Mouse (Mus musculus) kidney, postnatal 0 days (tissue): Measurements from ENCODE around the gene Zfp956. TPM values are rescaled to one million over a fixed set of nuclear protein-coding genes. Genes with fewer than 3 reads are reported as not detected.

ENCODE experiments used
- ATAC-seq: fragments of 200-750 bp; cut with Nextera tagmentation; replicated peaks from 2 replicates; pipeline ENCODE4 v1.8.0; 2017; ENCODE audit warnings: low read depth, moderate number of reproducible peaks, moderate TSS enrichment, moderate library complexity; ENCODE audit not compliant: low FRiP score
- DNase-seq: peaks from one replicate; pipeline ENCODE4 v3.0.0-alpha.2; 2016; ENCODE audit warnings: low spot score
- H3K27ac ChIP-seq: fragments of 300-500 bp; sonication (generic); 2 replicates; pipeline ENCODE4 v1.5.1; 2014; ENCODE audit warnings: mild to moderate bottlenecking
- H3K27me3 ChIP-seq: fragments of 300-500 bp; sonication (generic); 2 replicates; pipeline ENCODE4 v1.6.1; 2014; ENCODE audit warnings: low read length, mixed read lengths; ENCODE audit not compliant: insufficient read depth
- H3K36me3 ChIP-seq: fragments of 300-500 bp; sonication (generic); 2 replicates; pipeline ENCODE4 v1.6.1; 2014; ENCODE audit warnings: low read length, mixed read lengths; ENCODE audit not compliant: insufficient read depth
- H3K4me1 ChIP-seq: fragments of 300-500 bp; sonication (generic); replicated peaks from 2 replicates; pipeline ENCODE4 v1.6.1; 2014; ENCODE audit warnings: antibody characterized with exemption, low read length, mixed read lengths; ENCODE audit not compliant: insufficient read depth
- H3K4me2 ChIP-seq: fragments of 300-500 bp; sonication (generic); 2 replicates; pipeline ENCODE4 v1.6.1; 2014; ENCODE audit warnings: mild to moderate bottlenecking, low read length, moderate library complexity, mixed read lengths
- H3K4me3 ChIP-seq: fragments of 300-500 bp; sonication (generic); replicated peaks from 2 replicates; pipeline ENCODE4 v1.5.1; 2014; ENCODE audit warnings: low read depth, low read length
- H3K9ac ChIP-seq: fragments of 300-500 bp; sonication (generic); 2 replicates; pipeline ENCODE4 v1.6.1; 2014; ENCODE audit warnings: low read depth, low read length
- H3K9me3 ChIP-seq: fragments of 300-500 bp; sonication (generic); replicated peaks from 2 replicates; pipeline ENCODE4 v1.6.1; 2016; ENCODE audit warnings: low read length, inconsistent platforms, mixed read lengths
- CTCF ChIP-seq: IDR thresholded peaks from 2 replicates; pipeline ENCODE4 v1.5.1; 2016; ENCODE audit warnings: antibody characterized with exemption, low read depth, mild to moderate bottlenecking, moderate library complexity
- WGBS: fragments of 180-500 bp; shearing (Covaris S2); extraction: QIAGEN DNeasy Blood & Tissue Kit; methylation state at CpG from one replicate; pipeline ENCODE4 v1.1.7; 2014; 5-methylcytosine and 5-hydroxymethylcytosine counted together
- polyA plus RNA-seq: library from polyadenylated mRNA; unstranded; fragments of >200 nt; fragmentation: Nextera tagmentation; extraction: Ambion mirVana; gene quantifications from 2 replicates; pipeline ENCODE4 v1.2.1, GENCODE M21; 2015

The Zfp956 gene
- polyA plus RNA-seq = 6.5 and 6.9 TPM in 2 replicates

- WGBS = under 1% methylated on average over 31 of the region's 31 CpGs
- Histone ChIP-seq H3K4me3 (peak within 1 kb of the TSS; percentile 65), H3K9ac (peak within 1 kb of the TSS; percentile 53), H3K27me3 (no peaks in the 10 kb centered on the region), H3K9me3 (no peaks in the 10 kb centered on the region), H3K4me2 (peak within 1 kb of the TSS; percentile 85), H3K4me1 (0 out of 2 replicates have a peak, but pooled peaks cover 10% of the 10 kb centered on the region), H3K27ac (peak within 1 kb of the TSS; percentile 68; the same call in 1 of the 2 replicates), H3K36me3 (no peaks in the 10 kb centered on the region)
- TF ChIP-seq CTCF = no peak; the same call in 1 of the 2 replicates
- DNase-seq = peak; percentile 95
- peak; percentile 98 for ATAC-seq
Observed at GRCm38 (mm10) chr6:47953191-47953726, at the start of gene Zfp956. Gene Zfp956, plus strand, starts transcription at chr6:47953390.

GRCm38 (mm10) chr6:47903587-47903986 lies 49.6 kb upstream of the Zfp956 start:
- Histone ChIP-seq H3K27ac (no peak overlapping the region), H3K36me3 (peaks cover 45% of the 10 kb centered on the region), H3K9me3 (no peaks in the 10 kb centered on the region), H3K27me3 (no peaks in the 10 kb centered on the region), H3K4me2 (no peak overlapping the region), H3K4me1 (no peaks in the 10 kb centered on the region), H3K4me3 (no peak overlapping the region), H3K9ac (no peak overlapping the region)
- 77% methylated on average over 4 of the region's 4 CpGs for WGBS
- no peak for DNase-seq
- TF ChIP-seq CTCF = no peak
- no peak for ATAC-seq

DNA sequence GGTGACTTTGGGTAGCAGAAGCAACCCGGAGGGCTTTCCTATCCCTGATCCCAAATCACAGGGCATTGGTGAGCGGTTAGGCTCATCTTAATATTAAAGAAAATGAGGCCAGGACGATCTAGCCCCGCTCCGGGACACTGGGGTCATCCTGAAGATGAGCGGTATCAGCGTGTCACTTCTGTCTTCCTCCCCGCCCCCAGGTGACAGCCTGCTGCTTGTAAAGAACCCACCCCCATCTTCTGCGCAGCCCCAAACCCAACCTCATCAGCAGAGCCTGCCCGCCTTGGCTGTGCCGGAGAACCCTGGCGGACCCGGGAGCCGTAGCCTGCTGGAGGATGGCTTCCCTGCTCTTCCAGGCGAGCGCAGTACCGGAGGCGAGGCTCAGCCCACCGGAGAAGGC lies 48.8 kb upstream of the Zfp956 start:
- Histone ChIP-seq H3K27ac (no peak overlapping the region), H3K9ac (no peak overlapping the region), H3K4me1 (no peaks in the 10 kb centered on the region), H3K4me2 (no peak overlapping the region), H3K27me3 (no peaks in the 10 kb centered on the region), H3K36me3 (peaks cover 41% of the 10 kb centered on the region), H3K4me3 (no peak overlapping the region), H3K9me3 (no peaks in the 10 kb centered on the region)
- ATAC-seq (no peak), DNase-seq (no peak)
- no peak for TF ChIP-seq CTCF
- WGBS = 68% methylated on average over 19 of the region's 19 CpGs

GRCm38 (mm10) chr6:47904917-47905695 lies 48.1 kb upstream of the Zfp956 start:
- TF ChIP-seq CTCF = no peak
- Histone ChIP-seq H3K9ac (no peak overlapping the region), H3K27me3 (no peaks in the 10 kb centered on the region), H3K4me1 (no peaks in the 10 kb centered on the region), H3K9me3 (no peaks in the 10 kb centered on the region), H3K27ac (no peak overlapping the region), H3K4me2 (no peak overlapping the region), H3K4me3 (no peak overlapping the region), H3K36me3 (peaks cover 41% of the 10 kb centered on the region)
- DNase-seq = no peak
- no peak; the same call in 1 of the 2 replicates for ATAC-seq
- 76% methylated on average over 44 of the region's 44 CpGs for WGBS

- no peak for TF ChIP-seq CTCF
- 96% methylated on average over 5 of the region's 5 CpGs for WGBS
- Histone ChIP-seq H3K27me3 (no peaks in the 10 kb centered on the region), H3K9me3 (no peaks in the 10 kb centered on the region), H3K4me3 (no peak overlapping the region), H3K4me2 (no peak overlapping the region), H3K27ac (no peak overlapping the region), H3K36me3 (peaks cover 41% of the 10 kb centered on the region), H3K9ac (no peak overlapping the region), H3K4me1 (no peaks in the 10 kb centered on the region)
- ATAC-seq (no peak), DNase-seq (no peak)
Observed at GRCm38 (mm10) chr6:47906326-47906725, 46.9 kb upstream of the Zfp956 start.

GRCm38 (mm10) chr6:47909007-47909406 lies 44.2 kb upstream of the Zfp956 start:
- TF ChIP-seq CTCF = no peak
- no peak for DNase-seq

More at GRCm38 (mm10) chr6:47909007-47909406, 44.2 kb upstream of the Zfp956 start:
- no peak overlapping the region for H3K4me2 ChIP-seq
- H3K4me1 ChIP-seq = no peaks in the 10 kb centered on the region
- H3K27me3 ChIP-seq = no peaks in the 10 kb centered on the region
- H3K36me3 ChIP-seq = peaks cover 29% of the 10 kb centered on the region
- 78% methylated on average over 1 of the region's 1 CpGs for WGBS
- no peaks in the 10 kb centered on the region for H3K9me3 ChIP-seq
- no peak overlapping the region for H3K9ac ChIP-seq
- no peak overlapping the region for H3K27ac ChIP-seq
- H3K4me3 ChIP-seq = no peak overlapping the region
- no peak for ATAC-seq
